Mouse (Mus musculus): ENCODE measurements at regions not wholly inside any gene's neighbourhood (a gene's known extent, or its start where the extent isn't known, plus 50 kb on each side); places are given as distances from the start of the nearest gene placed in this dataset.

- no peak for TF ChIP-seq POLR2A (IDR thresholded peaks at IDR 0.05; ENCODE audit: low read depth, low read length)
- no peak for TF ChIP-seq CTCF (IDR thresholded peaks at IDR 0.05; ENCODE audit: extremely low read depth, insufficient read length, insufficient replicate concordance, low read depth, low read length)
Observed at GRCm38 (mm10) chr7:34480771-34481170, 87.7 kb upstream of the Lsm14a start.
